In the genomic region with DNA sequence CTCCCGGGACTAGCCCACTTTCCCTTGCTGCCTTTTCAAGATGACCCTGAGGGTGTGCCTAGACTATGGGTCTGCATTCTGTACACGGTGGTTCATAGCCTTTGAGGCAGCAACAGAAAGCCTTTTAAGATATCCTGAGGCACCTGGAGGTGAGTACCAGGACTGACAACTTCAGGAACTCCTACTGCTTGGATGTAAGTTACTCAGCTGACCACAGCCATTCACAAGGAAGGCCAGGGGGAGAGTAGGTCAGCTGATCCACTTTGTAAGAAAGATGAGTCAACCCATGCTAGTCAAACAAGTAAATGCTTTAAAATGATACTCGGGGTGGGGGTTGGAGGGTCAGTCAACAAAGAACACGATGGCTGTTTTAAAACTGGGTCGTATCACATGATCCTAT, we compare ENCODE assay signal across 25 mouse cellular contexts. TPM values are rescaled to one million over a fixed set of nuclear protein-coding genes. Genes with fewer than 3 reads are reported as not detected.
DNase-seq lines count a peak whose midpoint lies in the region.
"Had no signal": no experiment of that assay in that cellular context is flagged by ENCODE, and none has a peak within 500 bp of the region (broad histone marks: within the 10 kb centered on the region; RNA-seq: fewer than 3 reads in every experiment).

No protein-coding gene starts in this region.

- intact Hi-C loops in heart, postnatal 14 days (cut with DNase I): no loop called here

- WGBS in heart, embryonic 10.5 days: 86% methylated on average over 5 of the region's 5 CpGs

- H3K4me1 ChIP-seq in heart, embryonic 10.5 days: peaks cover 13% of the 10 kb centered on the region; the same call in 1 of the 2 replicates
- H3K4me1 ChIP-seq: embryonic facial prominence, embryonic 15.5 days; forebrain, embryonic 10.5 days; forebrain, embryonic 13.5 days had no signal

- no peaks in the 10 kb centered on the region for H3K9me3 ChIP-seq in heart, embryonic 10.5 days
- H3K9me3 ChIP-seq: embryonic facial prominence, embryonic 13.5 days; embryonic facial prominence, embryonic 15.5 days; forebrain, embryonic 10.5 days; forebrain, embryonic 13.5 days had no signal

- H3K36me3 ChIP-seq in heart, embryonic 10.5 days: peaks cover 11% of the 10 kb centered on the region

- no peak overlapping the region for H3K4me3 ChIP-seq in heart, embryonic 10.5 days
- H3K4me3 ChIP-seq: embryonic facial prominence, embryonic 13.5 days; embryonic facial prominence, embryonic 15.5 days; erythroblast, embryonic 14.5 days; forebrain, embryonic 10.5 days; forebrain, embryonic 13.5 days had no signal

- H3K27me3 ChIP-seq in heart, embryonic 10.5 days (ENCODE audit: insufficient read depth, poor library complexity, severe bottlenecking): no peaks in the 10 kb centered on the region
- H3K27me3 ChIP-seq: embryonic facial prominence, embryonic 13.5 days; embryonic facial prominence, embryonic 15.5 days; forebrain, embryonic 13.5 days; Patski had no signal

- no peak overlapping the region for H3K27ac ChIP-seq in heart, embryonic 10.5 days
- H3K27ac ChIP-seq: embryonic facial prominence, embryonic 13.5 days; embryonic facial prominence, embryonic 15.5 days; forebrain, embryonic 10.5 days; forebrain, embryonic 13.5 days had no signal

- DNase-seq in heart, embryonic 10.5 days (ENCODE audit: low spot score): peak; percentile 59
- no peak for DNase-seq in heart, postnatal 14 days
- DNase-seq in 416B (ENCODE audit: low read depth) (peak; percentile 18), ZHBTc4 (ENCODE audit: low read depth, low spot score) (peak; percentile 7)
- DNase-seq in urinary bladder, postnatal 36 days (ENCODE audit: low spot score in 2 of 2): no peak
- no peak for DNase-seq in ovary, postnatal 36 days (ENCODE audit: low spot score)
- DNase-seq in frontal cortex, postnatal 10 days (ENCODE audit: low spot score in 2 of 2): no peak
- DNase-seq: adrenal gland, adult 2 months; adrenal gland, postnatal 10 days; adrenal gland, postnatal 25 days; cerebellum, adult 11 months; cerebellum, adult 18-20 months; cerebellum, adult 8-10 months; cerebellum, adult 9-11 months; cerebellum, postnatal 14 days; cerebellum, postnatal 36 days; embryo, embryonic 11 days had no signal

RNA-seq across cellular contexts. Expression of a gene that starts 42.3 kb away (rescaled TPM):
- polyA plus RNA-seq in heart, embryonic 10.5 days (2016; fragmentation: Nextera tagmentation; extraction: Ambion mirVana): 15.6 and 17.2 TPM in 2 replicates
- 1 to 10 TPM; 7.8 to 8.8 TPM for total RNA-seq in heart, postnatal 14 days (2021)

RNA-seq across cellular contexts. Expression of a gene that starts 54.9 kb away (rescaled TPM):
- 0.44 and 1.6 TPM in 2 replicates for polyA plus RNA-seq in heart, embryonic 10.5 days (2016; fragmentation: Nextera tagmentation; extraction: Ambion mirVana)
- 1 to 10 TPM; 2.6 to 2.9 TPM for total RNA-seq in heart, postnatal 14 days (2021)
- total RNA-seq: common myeloid progenitor, adult 5-6 weeks; MEL had no signal
- polyA plus RNA-seq: erythroblast, embryonic 14.5 days had no signal

Comparison
In these comparisons a context has a peak if more than half of its experiments do, and no peak if none do; other contexts are left out.
1. DNase-seq: peak in heart, embryonic 10.5 days (single experiment), 416B (single experiment) and ZHBTc4 (single experiment); none in heart, postnatal 14 days (0 of 2), urinary bladder, postnatal 36 days (0 of 2), ovary, postnatal 36 days (single experiment) and frontal cortex, postnatal 10 days (0 of 2).